Comparison of ENCODE assay signal across 13 mouse cellular contexts in genomic region chr10:119408327-119408726, GRCm38 (mm10). TPM values are rescaled to one million over a fixed set of nuclear protein-coding genes. Genes with fewer than 3 reads are reported as not detected.
DNase-seq lines count a peak whose midpoint lies in the region; ATAC-seq and TF ChIP-seq lines count a peak whose summit lies in the region.
"Had no signal": no experiment of that assay in that cellular context is flagged by ENCODE, and none has a peak within 500 bp of the region (broad histone marks: within the 10 kb centered on the region; RNA-seq: fewer than 3 reads in every experiment).

No protein-coding gene starts in this region.

- no peaks in the 10 kb centered on the region for H3K27me3 ChIP-seq in heart, embryonic 13.5 days (replicated peaks)
- H3K27me3 ChIP-seq in heart, adult 2 months (ENCODE audit: control insufficient read depth, insufficient read depth, low read length), result no peaks in the 10 kb centered on the region
- no peaks in the 10 kb centered on the region for H3K27me3 ChIP-seq in lung, embryonic 16.5 days (ENCODE audit: control insufficient read depth, insufficient read depth, low read depth, low read length)
- H3K27me3 ChIP-seq in midbrain, embryonic 16.5 days (ENCODE audit: control insufficient read depth, insufficient read depth, low read depth, low read length), result no peaks in the 10 kb centered on the region
- H3K27me3 ChIP-seq: CH12.LX; liver, embryonic 13.5 days had no signal

- WGBS in heart, embryonic 13.5 days, result 26% methylated on average over 6 of the region's 6 CpGs
- WGBS in heart, adult 2 months, result 13% methylated on average over 6 of the region's 6 CpGs
- WGBS in lung, embryonic 16.5 days, result 15% methylated on average over 6 of the region's 6 CpGs
- 20% methylated on average over 6 of the region's 6 CpGs for WGBS in midbrain, embryonic 16.5 days

- DNase-seq in heart, adult 2 months, result no peak
- peak; percentile 9 to 26 for DNase-seq in left cerebral cortex, adult 18-20 months (ENCODE audit: low spot score in 2 of 2)
- DNase-seq in left cerebral cortex, postnatal 36 days (ENCODE audit: low spot score in 2 of 2), result no peak
- DNase-seq in ZHBTc4 (ENCODE audit: low read depth, low spot score), result peak; percentile 8
- no peak for DNase-seq in thymus, postnatal 25 days
- DNase-seq: adrenal gland, postnatal 25 days; liver, embryonic 13.5 days; thymus, postnatal 14 days had no signal

- no peaks in the 10 kb centered on the region for H3K9me3 ChIP-seq in heart, embryonic 13.5 days
- H3K9me3 ChIP-seq in lung, embryonic 16.5 days (ENCODE audit: control insufficient read depth, low read length), result no peaks in the 10 kb centered on the region
- no peaks in the 10 kb centered on the region for H3K9me3 ChIP-seq in midbrain, embryonic 16.5 days (replicated peaks; ENCODE audit: control insufficient read depth, low read length, poor library complexity, severe bottlenecking)

- no peak overlapping the region for H3K27ac ChIP-seq in heart, embryonic 13.5 days (replicated peaks)
- no peak overlapping the region for H3K27ac ChIP-seq in heart, adult 2 months
- no peak overlapping the region for H3K27ac ChIP-seq in lung, embryonic 16.5 days (ENCODE audit: low read length)
- no peak overlapping the region for H3K27ac ChIP-seq in midbrain, embryonic 16.5 days (ENCODE audit: low read length)
- H3K27ac ChIP-seq: liver, embryonic 13.5 days had no signal

- no peaks in the 10 kb centered on the region for H3K36me3 ChIP-seq in heart, embryonic 13.5 days
- H3K36me3 ChIP-seq in heart, adult 2 months (ENCODE audit: control insufficient read depth, insufficient read depth, low read length), result no peaks in the 10 kb centered on the region
- no peaks in the 10 kb centered on the region for H3K36me3 ChIP-seq in lung, embryonic 16.5 days (ENCODE audit: control insufficient read depth, insufficient read depth, low read length)
- H3K36me3 ChIP-seq in midbrain, embryonic 16.5 days (ENCODE audit: control insufficient read depth, insufficient read depth, low read length), result no peaks in the 10 kb centered on the region
- H3K36me3 ChIP-seq: liver, embryonic 13.5 days had no signal

- TF ChIP-seq POLR2A in heart, adult 2 months (IDR thresholded peaks at IDR 0.05; ENCODE audit: insufficient read depth, low read depth, low read length), result no peak

- no peak overlapping the region for H3K4me3 ChIP-seq in heart, embryonic 13.5 days
- H3K4me3 ChIP-seq in heart, adult 2 months, result no peak overlapping the region
- H3K4me3 ChIP-seq in lung, embryonic 16.5 days (ENCODE audit: low read length), result no peak overlapping the region
- H3K4me3 ChIP-seq in midbrain, embryonic 16.5 days (ENCODE audit: low read depth, low read length), result no peak overlapping the region
- H3K4me3 ChIP-seq: liver, embryonic 13.5 days had no signal

- no peak for TF ChIP-seq CTCF in heart, adult 2 months (IDR thresholded peaks at IDR 0.05)

- no peak for TF ChIP-seq EP300 in heart, adult 2 months (IDR thresholded peaks at IDR 0.05; ENCODE audit: insufficient read depth, low read depth, low read length)

- H3K79me2 ChIP-seq in heart, adult 2 months (replicated peaks; ENCODE audit: control insufficient read depth, insufficient read depth, low read length), result no peaks in the 10 kb centered on the region

- no peak for ATAC-seq in heart, embryonic 13.5 days (ENCODE audit: extremely low read depth, insufficient number of reproducible peaks, low FRiP score, low TSS enrichment)
- peak; percentile 56; the same call in 1 of the 2 replicates for ATAC-seq in lung, embryonic 16.5 days (ENCODE audit: low read depth)
- no peak for ATAC-seq in midbrain, embryonic 16.5 days

- H3K4me1 ChIP-seq in heart, embryonic 13.5 days, result peaks cover 13% of the 10 kb centered on the region
- H3K4me1 ChIP-seq in heart, adult 2 months (ENCODE audit: control insufficient read depth, insufficient read depth, low read length), result no peaks in the 10 kb centered on the region
- H3K4me1 ChIP-seq in lung, embryonic 16.5 days (replicated peaks; ENCODE audit: control insufficient read depth, insufficient read depth, low read length), result no peaks in the 10 kb centered on the region; the same call in 1 of the 2 replicates
- no peaks in the 10 kb centered on the region for H3K4me1 ChIP-seq in midbrain, embryonic 16.5 days (ENCODE audit: control insufficient read depth, insufficient read depth, low read length)
- H3K4me1 ChIP-seq: liver, embryonic 13.5 days had no signal

- intact Hi-C loops in heart, adult 2 months (cut with DNase I), result no loop called here
- intact Hi-C loops in left cerebral cortex, postnatal 36 days (cut with DNase I), result no loop called here

- H3K4me2 ChIP-seq in heart, embryonic 13.5 days, result peak overlapping the region; percentile 42
- H3K4me2 ChIP-seq in lung, embryonic 16.5 days (ENCODE audit: low read depth, low read length), result peak overlapping the region; percentile 20; the same call in 1 of the 2 replicates
- no peak overlapping the region for H3K4me2 ChIP-seq in midbrain, embryonic 16.5 days (ENCODE audit: low read length)
- H3K4me2 ChIP-seq: liver, embryonic 13.5 days had no signal

- H3K9ac ChIP-seq in heart, embryonic 13.5 days, result no peak overlapping the region
- H3K9ac ChIP-seq in heart, adult 2 months (ENCODE audit: low read depth, low read length), result no peak overlapping the region
- H3K9ac ChIP-seq in lung, embryonic 16.5 days (ENCODE audit: low read length), result no peak overlapping the region
- no peak overlapping the region for H3K9ac ChIP-seq in midbrain, embryonic 16.5 days (ENCODE audit: low read depth, low read length)
- H3K9ac ChIP-seq: liver, embryonic 13.5 days had no signal

RNA-seq across cellular contexts. Expression of gene Grip1, which starts 45.3 kb away (rescaled TPM):
- 2.0 TPM in 2 replicates for polyA plus RNA-seq in heart, embryonic 13.5 days (2015; fragmentation: Nextera tagmentation; extraction: Ambion mirVana)
- under 1 TPM; 0.42 to 0.45 TPM for total RNA-seq in heart, adult 2 months (2021)
- 0.29 and 0.31 TPM in 2 replicates for polyA plus RNA-seq in heart, adult 2 months (2012; rRNA removed)
- 10 to 100 TPM; 16.6 to 17.8 TPM for total RNA-seq in left cerebral cortex, adult 18-20 months (2021)
- total RNA-seq in left cerebral cortex, postnatal 36 days (2021), result 10 to 100 TPM; 17.7 to 22.7 TPM
- polyA plus RNA-seq in lung, embryonic 16.5 days (2015; fragmentation: Nextera tagmentation; extraction: Ambion mirVana), result 1.8 and 2.0 TPM in 2 replicates
- 19.0 and 19.7 TPM in 2 replicates for polyA plus RNA-seq in midbrain, embryonic 16.5 days (2015; fragmentation: Nextera tagmentation; extraction: Ambion mirVana)
- total RNA-seq: common myeloid progenitor, adult 5-6 weeks had no signal

Comparison
In these comparisons a context has a peak if more than half of its experiments do, and no peak if none do; other contexts are left out.
1. DNase-seq: peak in left cerebral cortex, adult 18-20 months (2 of 2) and ZHBTc4 (single experiment); none in heart, adult 2 months (0 of 2), left cerebral cortex, postnatal 36 days (0 of 2) and thymus, postnatal 25 days (single experiment).